Mouse (Mus musculus) liver, embryonic 14.5 days (tissue): ENCODE data around the gene Lrp2.
"Not testable (repeated sequence)": the region's sequence is repeated elsewhere in the genome, so short reads cannot be mapped to it uniquely, and the experiment has no call there.

Experiments
- CTCF ChIP-seq: IDR thresholded peaks from 2 replicates; pipeline ENCODE4 v1.5.1; 2016; ENCODE audit warnings: antibody characterized with exemption, low read depth, control low read depth
- EP300 ChIP-seq: IDR thresholded peaks from 2 replicates; pipeline ENCODE4 v1.6.1; 2016; ENCODE audit warnings: antibody characterized with exemption, low read depth

DNA sequence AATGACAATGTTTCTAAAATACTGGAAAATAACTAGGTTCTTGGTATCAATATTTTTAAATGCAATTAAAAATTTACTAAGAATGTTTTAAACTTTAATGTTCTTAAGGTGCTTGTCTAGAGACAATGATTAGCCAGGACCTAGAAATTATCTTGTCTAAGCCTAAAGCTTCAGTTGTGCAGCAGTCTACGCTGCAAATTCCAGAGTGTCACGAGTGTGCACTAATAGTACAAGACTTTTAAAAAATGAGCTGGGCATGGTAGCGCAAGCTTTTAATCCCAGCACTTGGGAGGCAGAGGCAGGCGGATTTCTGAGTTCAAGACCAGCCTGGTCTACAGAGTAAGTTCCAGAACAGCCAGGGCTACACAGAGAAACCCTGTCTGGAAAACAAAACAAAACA lies 3.8 kb downstream of the Lrp2 start:
- TF ChIP-seq CTCF, EP300: not testable (repeated sequence)
